Mouse (Mus musculus): ENCODE data around the gene Ttc17. TPM values are rescaled to one million over a fixed set of nuclear protein-coding genes. Genes with fewer than 3 reads are reported as not detected.
"Not testable (repeated sequence)": the region's sequence is repeated elsewhere in the genome, so short reads cannot be mapped to it uniquely, and the experiment has no call there.

Ttc17 gene
- 16.4 and 31.2 TPM in 2 replicates for total RNA-seq (2017)

DNA sequence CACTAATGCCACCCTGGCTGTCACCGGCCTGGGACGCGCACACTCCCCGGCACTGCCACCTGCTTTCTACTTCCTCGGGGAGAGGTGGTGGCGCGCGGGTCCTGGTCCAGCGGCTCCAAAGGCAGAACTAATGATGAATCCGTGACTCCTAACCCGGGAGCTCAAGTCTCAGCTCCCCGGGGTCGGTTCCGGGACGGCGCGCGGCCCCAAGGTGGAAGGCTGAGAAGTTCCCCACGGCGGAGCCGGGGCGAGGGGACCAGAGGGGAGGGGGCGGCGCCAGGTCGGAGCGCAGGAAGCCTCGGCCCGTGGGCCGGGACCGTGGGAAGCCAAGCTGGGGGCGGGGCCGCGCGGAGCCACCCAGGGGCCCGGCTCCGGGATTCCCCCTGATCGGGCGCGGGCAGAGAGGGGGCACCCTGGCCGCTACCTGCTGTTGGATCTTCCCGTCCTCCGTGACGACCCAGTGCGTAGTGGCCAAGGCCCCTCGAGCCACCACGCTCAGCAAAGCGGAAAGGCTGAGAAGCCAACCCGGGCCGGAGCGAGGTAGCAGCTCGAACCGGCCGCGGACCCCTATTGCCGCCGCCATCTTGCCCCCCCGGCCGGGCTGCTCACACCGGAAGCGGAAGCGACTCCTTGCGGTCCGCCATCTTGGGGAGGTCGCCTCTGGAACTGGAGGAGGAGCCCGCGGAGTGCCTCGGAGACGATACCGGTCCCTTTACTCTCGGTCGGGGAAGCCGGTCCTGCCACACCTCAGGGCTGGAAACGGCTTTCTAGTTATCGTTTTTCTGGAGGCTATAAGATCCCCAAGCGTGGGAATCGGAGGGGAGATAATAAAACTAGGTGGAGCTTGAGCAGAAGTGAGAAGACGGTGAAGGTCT lies at the start of gene Ttc17:
Ttc17 (minus strand) TSS at position 607 of the 875 bp plus-strand sequence.
- peak; percentile 87 for ATAC-seq (replicated peaks; ENCODE audit: low read depth, poor library complexity, severe bottlenecking)

GRCm38 (mm10) chr2:94449643-94450042 lies 43.2 kb upstream of the Ttc17 start:
- ATAC-seq (replicated peaks; ENCODE audit: low read depth, poor library complexity, severe bottlenecking): no peak

- ATAC-seq (replicated peaks; ENCODE audit: low read depth, poor library complexity, severe bottlenecking): peak; percentile 62
Measured at GRCm38 (mm10) chr2:94436952-94437351, 30.5 kb upstream of the Ttc17 start.

GRCm38 (mm10) chr2:94435481-94435880 lies 29.0 kb upstream of the Ttc17 start:
- no peak for ATAC-seq (replicated peaks; ENCODE audit: low read depth, poor library complexity, severe bottlenecking)

DNA sequence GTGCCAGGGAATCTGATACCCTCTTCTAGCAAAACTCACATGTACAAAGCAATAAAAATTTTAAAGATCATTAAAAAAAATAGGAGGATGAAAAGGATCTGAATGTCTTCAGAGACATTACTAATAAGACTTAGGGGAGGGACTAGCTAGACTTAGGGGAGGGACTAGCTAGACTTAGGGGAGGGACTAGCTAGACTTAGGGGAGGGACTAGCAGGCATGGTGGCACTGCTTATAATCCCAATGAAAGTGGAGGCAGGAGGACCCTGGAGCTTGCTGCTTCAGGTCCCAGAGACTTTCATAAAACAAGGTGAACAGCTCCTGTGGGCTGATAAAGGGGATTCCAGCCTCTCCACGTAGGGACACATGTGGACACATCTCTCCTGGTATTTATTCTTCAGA lies 28.3 kb upstream of the Ttc17 start:
- no peak for ATAC-seq (replicated peaks; ENCODE audit: low read depth, poor library complexity, severe bottlenecking)

DNA sequence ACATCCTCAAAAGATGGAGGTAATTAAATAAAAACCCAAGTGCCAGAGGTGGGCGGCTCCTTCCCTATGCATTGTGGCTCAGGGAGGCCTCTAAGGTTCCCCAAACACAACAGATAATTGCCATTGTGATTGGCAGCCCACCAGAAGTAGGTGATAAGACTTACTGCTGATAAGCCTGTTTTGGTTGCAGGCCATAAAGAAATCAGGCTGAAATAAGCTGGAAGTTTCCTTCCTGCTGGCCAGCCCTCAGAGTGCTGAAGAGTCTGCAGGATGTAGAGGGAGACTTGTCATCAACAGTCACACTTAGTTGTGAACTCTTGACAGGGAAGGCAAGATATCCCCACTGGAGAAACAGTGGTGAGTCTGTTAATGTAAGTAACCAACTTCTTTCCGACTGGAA lies 25.7 kb upstream of the Ttc17 start:
- no peak for ATAC-seq (replicated peaks; ENCODE audit: low read depth, poor library complexity, severe bottlenecking)

- no peak for ATAC-seq (replicated peaks; ENCODE audit: low read depth, poor library complexity, severe bottlenecking)
Measured at GRCm38 (mm10) chr2:94428456-94428855, 22.0 kb upstream of the Ttc17 start.

DNA sequence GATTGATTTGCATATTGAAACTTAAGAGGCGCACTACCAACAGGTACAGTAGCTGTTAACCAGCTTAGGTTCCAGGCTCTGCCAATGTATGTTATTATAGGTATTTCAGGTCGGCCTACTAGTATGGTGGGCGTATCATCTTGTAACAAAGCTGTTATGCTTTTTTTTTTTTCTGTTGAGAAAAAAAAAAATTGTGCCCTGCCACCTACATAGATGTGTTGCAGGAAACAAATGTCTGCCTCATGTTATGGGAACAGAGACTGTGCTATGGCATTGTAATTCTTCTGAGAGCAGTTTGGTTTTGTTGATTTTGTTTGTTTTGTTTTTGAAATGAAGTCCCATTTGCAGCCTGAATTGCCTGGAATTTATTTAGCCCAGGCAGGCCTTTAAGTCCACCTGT lies 952 bp upstream of the Ttc17 start:
- no peak for ATAC-seq (replicated peaks; ENCODE audit: low read depth, poor library complexity, severe bottlenecking)

DNA sequence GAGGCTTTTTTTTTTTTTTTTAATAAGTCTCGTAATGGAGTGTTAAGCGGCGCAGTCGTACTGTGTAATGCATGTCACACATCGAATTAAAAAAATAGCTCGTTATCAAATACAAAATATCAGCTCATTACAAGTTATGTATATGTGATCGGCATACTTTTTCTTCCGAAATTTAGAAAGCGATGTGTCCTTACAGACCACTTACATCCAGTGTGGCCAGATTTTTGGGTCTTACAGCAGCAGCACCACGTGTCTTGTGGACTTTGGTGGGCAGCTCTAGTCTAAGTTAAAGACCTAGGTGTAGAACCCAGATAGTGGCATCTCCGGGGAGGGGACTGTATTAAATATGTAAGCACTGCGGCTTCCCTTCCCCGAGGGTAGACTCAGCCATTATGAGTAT lies 532 bp upstream of the Ttc17 start:
- ATAC-seq (replicated peaks; ENCODE audit: low read depth, poor library complexity, severe bottlenecking): 0 out of 2 replicates have a peak, but pooled peaks have one; percentile 13

GRCm38 (mm10) chr2:94405397-94406082 lies 949 bp downstream of the Ttc17 start:
- ATAC-seq (replicated peaks; ENCODE audit: low read depth, poor library complexity, severe bottlenecking): peak; percentile 55

GRCm38 (mm10) chr2:94404512-94405240 lies 1.8 kb downstream of the Ttc17 start:
- ATAC-seq (replicated peaks; ENCODE audit: low read depth, poor library complexity, severe bottlenecking): no peak

- no peak for ATAC-seq (replicated peaks; ENCODE audit: low read depth, poor library complexity, severe bottlenecking)
Measured at GRCm38 (mm10) chr2:94402561-94402960, 3.9 kb downstream of the Ttc17 start.

DNA sequence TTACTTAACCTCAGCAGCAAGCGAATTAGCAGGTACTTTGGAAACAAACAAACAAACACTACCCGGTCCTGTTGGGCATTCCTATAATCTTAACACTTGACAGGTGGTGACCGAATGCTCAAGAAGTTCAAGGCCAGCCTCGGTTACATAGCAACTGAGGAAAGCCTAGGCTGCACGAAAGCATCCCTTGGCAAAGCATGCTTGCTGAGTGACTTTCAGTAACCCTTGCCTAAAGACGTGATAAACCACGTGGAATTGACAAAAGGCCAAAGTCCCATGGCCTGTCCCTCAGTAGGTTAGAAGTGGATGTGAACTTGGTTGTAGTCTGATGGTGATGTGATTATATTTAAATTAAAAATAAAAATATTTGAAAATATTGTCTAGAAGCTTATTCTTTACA lies 4.4 kb downstream of the Ttc17 start:
- ATAC-seq (replicated peaks; ENCODE audit: low read depth, poor library complexity, severe bottlenecking): no peak

- no peak for ATAC-seq (replicated peaks; ENCODE audit: low read depth, poor library complexity, severe bottlenecking)
Measured at GRCm38 (mm10) chr2:94401006-94401405, 5.5 kb downstream of the Ttc17 start.

- ATAC-seq (replicated peaks; ENCODE audit: low read depth, poor library complexity, severe bottlenecking): no peak
Measured at GRCm38 (mm10) chr2:94398138-94398970, 8.1 kb downstream of the Ttc17 start.

GRCm38 (mm10) chr2:94397453-94397852 lies 9.0 kb downstream of the Ttc17 start:
- ATAC-seq (replicated peaks; ENCODE audit: low read depth, poor library complexity, severe bottlenecking): no peak

DNA sequence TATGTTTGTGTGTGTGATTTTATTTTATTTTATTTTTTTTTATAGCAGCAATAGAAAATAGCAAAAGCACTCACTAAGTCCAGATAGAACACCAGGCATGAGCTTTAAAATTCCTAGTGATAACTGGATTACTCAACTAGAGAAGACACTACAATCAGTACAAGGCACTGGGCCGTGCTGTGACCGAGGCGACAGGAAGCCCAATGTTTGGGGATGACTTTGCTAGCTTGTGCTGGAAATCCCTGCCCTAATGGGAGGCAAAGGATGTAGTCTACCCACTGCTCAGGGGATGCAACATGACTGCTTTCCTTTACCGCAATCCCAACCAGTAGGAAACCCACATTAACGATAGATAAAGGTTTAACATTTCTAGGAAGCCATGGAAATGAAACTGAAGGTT lies 10.2 kb downstream of the Ttc17 start:
- ATAC-seq (replicated peaks; ENCODE audit: low read depth, poor library complexity, severe bottlenecking): no peak

DNA sequence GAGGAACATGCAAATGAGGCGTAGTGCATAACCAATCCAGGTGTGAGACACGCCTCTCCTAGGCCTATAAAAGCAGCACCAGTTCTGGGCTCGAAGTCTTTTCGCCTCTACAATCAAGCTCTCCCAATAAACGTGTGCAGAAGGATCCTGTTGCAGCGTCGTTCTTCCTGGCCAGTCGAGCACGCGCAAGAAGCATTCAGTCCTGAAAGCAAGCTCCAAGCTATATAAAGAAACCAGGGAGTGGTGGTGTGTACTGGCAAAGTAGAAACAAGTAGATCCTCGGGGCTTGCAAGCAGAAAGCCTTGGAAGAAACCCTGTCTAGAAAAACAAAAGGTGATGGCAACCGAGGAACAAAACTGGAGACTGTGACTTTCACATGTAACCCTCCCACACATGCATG lies 15.4 kb downstream of the Ttc17 start:
- ATAC-seq (replicated peaks; ENCODE audit: low read depth, poor library complexity, severe bottlenecking): not testable (repeated sequence)

DNA sequence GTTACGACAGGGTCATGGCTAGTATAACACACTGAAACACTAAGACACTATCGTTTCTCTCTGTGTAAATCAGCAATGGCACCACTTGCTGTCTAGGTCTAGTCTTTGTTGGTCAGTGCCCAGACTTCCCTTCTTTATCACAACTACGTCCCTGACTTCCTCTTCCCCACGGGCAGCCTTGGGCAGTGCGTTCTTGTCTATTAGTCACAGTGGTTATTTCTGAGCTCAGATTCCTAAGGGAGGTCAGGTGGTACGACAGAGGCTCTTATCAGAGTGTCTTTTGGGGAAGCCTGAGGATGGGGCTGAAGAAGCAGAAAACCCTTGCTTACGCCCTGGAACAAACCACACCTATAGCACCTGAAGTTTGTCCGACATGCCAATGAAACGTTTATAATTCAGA lies 17.5 kb downstream of the Ttc17 start:
- peak; percentile 71 for ATAC-seq (replicated peaks; ENCODE audit: low read depth, poor library complexity, severe bottlenecking)

DNA sequence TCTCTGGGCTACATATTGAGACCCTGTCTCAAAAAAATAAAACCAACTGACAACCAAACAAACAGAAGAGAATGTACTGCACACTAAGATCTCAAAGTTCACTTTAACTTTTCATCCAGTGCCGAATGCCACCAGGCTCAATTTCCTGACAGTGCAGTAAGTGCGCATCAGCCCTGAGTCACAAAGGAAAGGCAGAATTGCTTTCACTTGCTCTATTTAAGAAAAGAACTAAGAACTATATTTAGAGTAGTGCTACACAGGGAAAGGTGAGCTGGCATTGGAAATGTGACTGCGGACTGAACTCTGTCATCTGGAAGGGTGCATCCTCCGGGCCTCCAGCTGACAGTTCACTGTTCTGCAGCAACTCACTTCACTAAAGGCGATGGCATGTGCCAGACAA lies 18.6 kb downstream of the Ttc17 start:
- no peak for ATAC-seq (replicated peaks; ENCODE audit: low read depth, poor library complexity, severe bottlenecking)

All from common myeloid progenitor, adult 5-6 weeks (primary cell).